Mouse (Mus musculus): Measurements from ENCODE around the gene Adgra3.

DNA sequence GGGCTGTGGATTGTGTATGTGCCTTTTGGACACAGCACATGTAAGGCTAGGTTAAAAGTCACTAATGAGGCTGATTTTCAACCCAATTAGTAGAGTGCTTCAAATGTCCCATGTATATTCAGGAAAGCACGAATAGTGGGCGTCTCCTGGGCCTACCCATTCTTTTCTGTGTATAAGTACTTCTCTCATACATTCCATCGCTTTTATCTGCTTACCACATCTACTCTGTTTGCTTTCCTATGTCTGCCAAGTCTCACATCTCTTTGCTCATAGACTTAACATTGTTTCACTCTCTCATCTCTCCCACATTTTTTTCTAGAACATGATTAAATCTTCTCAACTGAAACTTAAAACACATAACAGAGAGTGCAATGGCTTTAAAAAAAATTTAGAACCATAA, 5.4 kb upstream of the Adgra3 start:
- no peak for TF ChIP-seq POLR2A (IDR thresholded peaks at IDR 0.05; ENCODE audit: insufficient read length, low read depth)
- TF ChIP-seq POLR2AphosphoS2 (IDR thresholded peaks at IDR 0.05; ENCODE audit: insufficient read length, low read depth) = no peak
- TF ChIP-seq MAX (IDR thresholded peaks at IDR 0.05; ENCODE audit: low read depth) = no peak
- TF ChIP-seq REST (IDR thresholded peaks at IDR 0.05; ENCODE audit: insufficient read depth, insufficient read length) = no peak
- no peak for TF ChIP-seq USF1 (IDR thresholded peaks at IDR 0.05; ENCODE audit: low read depth)
- TF ChIP-seq E2F4 (IDR thresholded peaks at IDR 0.05; ENCODE audit: insufficient read depth) = no peak
- TF ChIP-seq MYOG (IDR thresholded peaks at IDR 0.05; ENCODE audit: control insufficient read depth in 1 of 3, insufficient read depth in 1 of 3, insufficient read length in 2 of 3, low read depth in 2 of 3) = no peak
- TF ChIP-seq TCF12 (IDR thresholded peaks at IDR 0.05; ENCODE audit: insufficient read depth, poor library complexity, severe bottlenecking) = no peak
- TF ChIP-seq CEBPB (IDR thresholded peaks at IDR 0.05; ENCODE audit: insufficient read depth, poor library complexity, severe bottlenecking) = no peak
- no peak for TF ChIP-seq MYOD1 (IDR thresholded peaks at IDR 0.05; ENCODE audit: control insufficient read depth in 1 of 3, insufficient read length in 2 of 3, low read depth in 2 of 3)
- TF ChIP-seq TCF3 (IDR thresholded peaks at IDR 0.05; ENCODE audit: insufficient read length, low read depth) = no peak
